6 mouse cellular contexts compared by ENCODE assay signal in genomic region chr10:84811913-84812295, GRCm38 (mm10).
"Had no signal": no experiment of that assay in that cellular context is flagged by ENCODE, and none has a peak within 500 bp of the region (broad histone marks: within the 10 kb centered on the region; RNA-seq: fewer than 3 reads in every experiment).

No protein-coding gene starts in this region.

- DNase-seq: kidney, postnatal 14 days; left cerebral cortex, postnatal 4 days; lung, postnatal 14 days; retina, postnatal 1 day; thymus, adult 2 months; thymus, postnatal 25 days had no signal
